Mouse (Mus musculus): ENCODE data around the gene Gjb5.

GRCm38 (mm10) chr4:127389645-127390044 lies 31.7 kb upstream of the Gjb5 start:
- TF ChIP-seq POLR2A (IDR thresholded peaks at IDR 0.05; ENCODE audit: extremely low read depth, insufficient read depth, low read length) (no peak), CTCF (IDR thresholded peaks at IDR 0.05; ENCODE audit: extremely low read depth, insufficient read depth, low read length) (no peak)

Data from cortical plate, adult 2 months (tissue).